Mouse (Mus musculus) heart, postnatal 0 days (tissue): Measurements from ENCODE around the gene Mrpl50.

ENCODE experiments used
- CTCF ChIP-seq: IDR thresholded peaks from 2 replicates; pipeline ENCODE4 v1.5.1; 2016; ENCODE audit warnings: antibody characterized with exemption, control low read depth, low read depth
- EP300 ChIP-seq: IDR thresholded peaks from 2 replicates; pipeline ENCODE4 v1.6.1; 2016; ENCODE audit warnings: antibody characterized with exemption, low read depth

- TF ChIP-seq EP300 = no peak
- no peak for TF ChIP-seq CTCF
These were observed 28.5 kb upstream of the Mrpl50 start, which contains the start of gene Aldob for GRCm38 (mm10) chr4:49549383-49549782.
